11 mouse cellular contexts compared by ENCODE assay signal in genomic region chr14:16248135-16248534, GRCm38 (mm10). TPM values are rescaled to one million over a fixed set of nuclear protein-coding genes. Genes with fewer than 3 reads are reported as not detected.
A peak's percentile ranks its signal among the peaks of the same experiment; 100 is the strongest.
DNase-seq lines count a peak whose midpoint lies in the region; ATAC-seq and TF ChIP-seq lines count a peak whose summit lies in the region.
"Had no signal": no experiment of that assay in that cellular context is flagged by ENCODE, and none has a peak within 500 bp of the region (broad histone marks: within the 10 kb centered on the region; RNA-seq: fewer than 3 reads in every experiment).

No protein-coding gene starts in this region.

- H3K4me1 ChIP-seq in heart, postnatal 0 days (ENCODE audit: control insufficient read depth, insufficient read depth), result peaks cover 20% of the 10 kb centered on the region; the same call in 1 of the 2 replicates
- H3K4me1 ChIP-seq in midbrain, embryonic 12.5 days, result peaks cover 15% of the 10 kb centered on the region
- peaks cover 8% of the 10 kb centered on the region for H3K4me1 ChIP-seq in midbrain, embryonic 11.5 days (ENCODE audit: control insufficient read depth, insufficient read depth, low read length)
- peaks cover 69% of the 10 kb centered on the region for H3K4me1 ChIP-seq in liver, embryonic 13.5 days (replicated peaks)

- no peaks in the 10 kb centered on the region for H3K36me3 ChIP-seq in heart, postnatal 0 days (replicated peaks; ENCODE audit: control insufficient read depth, insufficient read depth, low read length)
- no peaks in the 10 kb centered on the region for H3K36me3 ChIP-seq in midbrain, embryonic 12.5 days
- no peaks in the 10 kb centered on the region for H3K36me3 ChIP-seq in midbrain, embryonic 11.5 days (ENCODE audit: control insufficient read depth, insufficient read depth, low read length)
- H3K36me3 ChIP-seq in liver, embryonic 13.5 days, result no peaks in the 10 kb centered on the region

- H3K4me3 ChIP-seq in heart, postnatal 0 days (ENCODE audit: low read depth, low read length), result no peak overlapping the region
- no peak overlapping the region for H3K4me3 ChIP-seq in midbrain, embryonic 12.5 days
- no peak overlapping the region for H3K4me3 ChIP-seq in midbrain, embryonic 11.5 days (ENCODE audit: low read depth, low read length)
- peak overlapping the region; percentile 72 for H3K4me3 ChIP-seq in liver, embryonic 13.5 days (replicated peaks)

- DNase-seq in heart, postnatal 0 days (ENCODE audit: low spot score), result no peak
- DNase-seq in heart, adult 8-10 months (ENCODE audit: low spot score), result no peak
- no peak for DNase-seq in midbrain, embryonic 11.5 days (ENCODE audit: low spot score, missing footprints)
- DNase-seq in liver, embryonic 13.5 days, result no peak
- no peak for DNase-seq in frontal cortex, postnatal 10 days (ENCODE audit: low spot score in 2 of 2)
- no peak for DNase-seq in right cerebral cortex, adult 2 months (ENCODE audit: low spot score in 2 of 2)
- DNase-seq: adrenal gland, postnatal 10 days; cerebellum, postnatal 25 days; gastrocnemius, postnatal 10 days had no signal

- TF ChIP-seq CTCF in heart, postnatal 0 days (IDR thresholded peaks at IDR 0.05; ENCODE audit: low read depth), result no peak

- H3K4me2 ChIP-seq in heart, postnatal 0 days (ENCODE audit: low read depth, low read length), result peak overlapping the region; percentile 75
- peak overlapping the region; percentile 84 for H3K4me2 ChIP-seq in midbrain, embryonic 12.5 days (replicated peaks)
- H3K4me2 ChIP-seq in midbrain, embryonic 11.5 days, result no peak overlapping the region
- peak overlapping the region; percentile 83 for H3K4me2 ChIP-seq in liver, embryonic 13.5 days

- 69% methylated on average over 3 of the region's 3 CpGs for WGBS in heart, postnatal 0 days
- WGBS in midbrain, embryonic 12.5 days, result 80% methylated on average over 3 of the region's 3 CpGs
- 68% methylated on average over 3 of the region's 3 CpGs for WGBS in midbrain, embryonic 11.5 days
- 56% methylated on average over 3 of the region's 3 CpGs for WGBS in liver, embryonic 13.5 days (ENCODE audit: insufficient replicate concordance)

- no peak for ATAC-seq in heart, postnatal 0 days (ENCODE audit: insufficient read depth, low read depth)
- no peak for ATAC-seq in midbrain, embryonic 12.5 days (ENCODE audit: low FRiP score, low read depth)
- no peak for ATAC-seq in midbrain, embryonic 11.5 days (ENCODE audit: low FRiP score)
- no peak for ATAC-seq in liver, embryonic 13.5 days (ENCODE audit: low read depth)
- ATAC-seq in activated CD4-positive, CD25-positive, alpha-beta regulatory T cell, adult 4 months, result no peak

- H3K27ac ChIP-seq in heart, postnatal 0 days (ENCODE audit: low read depth), result no peak overlapping the region
- H3K27ac ChIP-seq in midbrain, embryonic 12.5 days (replicated peaks), result no peak overlapping the region
- no peak overlapping the region for H3K27ac ChIP-seq in midbrain, embryonic 11.5 days (ENCODE audit: low read depth, low read length)
- peak overlapping the region; percentile 71 for H3K27ac ChIP-seq in liver, embryonic 13.5 days

- H3K9ac ChIP-seq in heart, postnatal 0 days (replicated peaks; ENCODE audit: low read depth, low read length), result no peak overlapping the region
- no peak overlapping the region for H3K9ac ChIP-seq in midbrain, embryonic 12.5 days (replicated peaks)
- H3K9ac ChIP-seq in midbrain, embryonic 11.5 days (ENCODE audit: low read length), result no peak overlapping the region
- H3K9ac ChIP-seq in liver, embryonic 13.5 days, result peak overlapping the region; percentile 88; the same call in 1 of the 2 replicates

- no peak for TF ChIP-seq EP300 in heart, postnatal 0 days (IDR thresholded peaks at IDR 0.05; ENCODE audit: low read depth)

- no peaks in the 10 kb centered on the region for H3K9me3 ChIP-seq in heart, postnatal 0 days (replicated peaks; ENCODE audit: control insufficient read depth, low read length)
- no peaks in the 10 kb centered on the region for H3K9me3 ChIP-seq in midbrain, embryonic 12.5 days
- no peaks in the 10 kb centered on the region for H3K9me3 ChIP-seq in midbrain, embryonic 11.5 days (ENCODE audit: control insufficient read depth, low read length)
- H3K9me3 ChIP-seq in liver, embryonic 13.5 days (replicated peaks), result no peaks in the 10 kb centered on the region

- no peaks in the 10 kb centered on the region for H3K27me3 ChIP-seq in heart, postnatal 0 days (ENCODE audit: control insufficient read depth, insufficient read depth, low read length)
- H3K27me3 ChIP-seq in midbrain, embryonic 12.5 days, result no peaks in the 10 kb centered on the region
- H3K27me3 ChIP-seq in midbrain, embryonic 11.5 days (ENCODE audit: control insufficient read depth, insufficient read depth, low read length), result no peaks in the 10 kb centered on the region
- H3K27me3 ChIP-seq in liver, embryonic 13.5 days, result no peaks in the 10 kb centered on the region

RNA-seq across cellular contexts. Expression of gene Ngly1, which starts 0.9 kb away (rescaled TPM):
- total RNA-seq in heart, postnatal 0 days (2014; rRNA removed; ENCODE audit: low replicate concordance), result 25.7 and 34.3 TPM in 2 replicates
- 27.0 and 29.3 TPM in 2 replicates for polyA plus RNA-seq in heart, postnatal 0 days (2015; fragmentation: Nextera tagmentation; extraction: Ambion mirVana)
- total RNA-seq in heart, adult 8-10 months (2022), result 10 to 100 TPM; 29.5 to 33.9 (median 31.9) TPM
- 26.0 and 26.1 TPM in 2 replicates for polyA plus RNA-seq in midbrain, embryonic 12.5 days (2016; fragmentation: Nextera tagmentation; extraction: Ambion mirVana)
- 22.0 and 24.7 TPM in 2 replicates for polyA plus RNA-seq in midbrain, embryonic 11.5 days (2014; fragmentation: Nextera tagmentation; extraction: Ambion mirVana)
- 20.3 and 24.4 TPM in 2 replicates for polyA plus RNA-seq in liver, embryonic 13.5 days (2015; fragmentation: Nextera tagmentation; extraction: Ambion mirVana)
- polyA plus RNA-seq in activated CD4-positive, CD25-positive, alpha-beta regulatory T cell, adult 4 months (2017; shearing (Covaris generic)), result 10 to 100 TPM; 70.5 to 98.9 TPM

RNA-seq across cellular contexts. Expression of gene Oxsm, which starts 1.5 kb away (rescaled TPM):
- total RNA-seq in heart, postnatal 0 days (2014; rRNA removed; ENCODE audit: low replicate concordance), result 6.2 and 13.5 TPM in 2 replicates
- polyA plus RNA-seq in heart, postnatal 0 days (2015; fragmentation: Nextera tagmentation; extraction: Ambion mirVana), result 3.6 and 3.9 TPM in 2 replicates
- total RNA-seq in heart, adult 8-10 months (2022), result 10 to 100 TPM; 21.5 to 28.4 (median 24.1) TPM
- polyA plus RNA-seq in midbrain, embryonic 12.5 days (2016; fragmentation: Nextera tagmentation; extraction: Ambion mirVana), result 1.5 and 1.6 TPM in 2 replicates
- 1.3 and 1.8 TPM in 2 replicates for polyA plus RNA-seq in midbrain, embryonic 11.5 days (2014; fragmentation: Nextera tagmentation; extraction: Ambion mirVana)
- 2.2 and 2.6 TPM in 2 replicates for polyA plus RNA-seq in liver, embryonic 13.5 days (2015; fragmentation: Nextera tagmentation; extraction: Ambion mirVana)
- 1 to 10 TPM; 5.1 to 5.3 TPM for polyA plus RNA-seq in activated CD4-positive, CD25-positive, alpha-beta regulatory T cell, adult 4 months (2017; shearing (Covaris generic))
